Mouse (Mus musculus): ENCODE measurements around the gene 1700034J05Rik. TPM values are rescaled to one million over a fixed set of nuclear protein-coding genes. Genes with fewer than 3 reads are reported as not detected.

1700034J05Rik gene
- total and polyA plus RNA-seq, 3 experiments = not detected

- Histone ChIP-seq H3K4me3 (replicated peaks in 1 of 3; ENCODE audit: low read depth in 2 of 3, low read length in 2 of 3, poor library complexity in 1 of 3) (no peak overlapping the region), H3K9me3 (replicated peaks; ENCODE audit: low read length) (peaks cover 6% of the 10 kb centered on the region), H3K4me2 (ENCODE audit: insufficient read depth, low read depth, poor library complexity, severe bottlenecking) (no peak overlapping the region), H3K4me1 (ENCODE audit: control insufficient read depth in 1 of 2, insufficient read depth in 2 of 2) (peaks cover 11 to 23% of the 10 kb centered on the region in 2 experiments), H3K27ac (ENCODE audit: insufficient read depth, low read depth) (no peak overlapping the region), H3K36me3 (replicated peaks in 1 of 2; ENCODE audit: control insufficient read depth in 1 of 2, insufficient read depth in 1 of 2, low read length in 1 of 2) (peaks cover 0 to 5% of the 10 kb centered on the region in 2 experiments), H3K27me3 (replicated peaks) (no peaks in the 10 kb centered on the region), H3K9ac (ENCODE audit: insufficient read depth, low read depth) (no peak overlapping the region), H3K79me2 (replicated peaks; ENCODE audit: control insufficient read depth, extremely low read depth, insufficient read depth, poor library complexity, severe bottlenecking) (no peaks in the 10 kb centered on the region; the same call in 1 of the 2 replicates)
- no peak for TF ChIP-seq ELF1 (IDR thresholded peaks at IDR 0.05; ENCODE audit: low read depth, low read length)
- no peak for TF ChIP-seq JUN (IDR thresholded peaks at IDR 0.05; ENCODE audit: insufficient read depth, low read depth, low read length)
- no peak for TF ChIP-seq MAZ (IDR thresholded peaks at IDR 0.05; ENCODE audit: low read depth, low read length)
- TF ChIP-seq IRF4 (IDR thresholded peaks at IDR 0.05; ENCODE audit: low read depth, low read length) = no peak
- no peak for TF ChIP-seq CHD2 (IDR thresholded peaks at IDR 0.05; ENCODE audit: low read length)
- TF ChIP-seq TBP (conservative IDR thresholded peaks at IDR 0.05; ENCODE audit: low read depth, low read length) = no peak
- no peak for TF ChIP-seq KAT2A (IDR thresholded peaks at IDR 0.05; ENCODE audit: insufficient replicate concordance, low read length)
- no peak for TF ChIP-seq NRF1 (IDR thresholded peaks at IDR 0.05; ENCODE audit: low read depth, low read length)
- no peak for TF ChIP-seq ZC3H11A (IDR thresholded peaks at IDR 0.05; ENCODE audit: low read depth, low read length)
- TF ChIP-seq ETS1 (conservative IDR thresholded peaks at IDR 0.05; ENCODE audit: low read depth, low read length) = no peak
- TF ChIP-seq EP300 (IDR thresholded peaks at IDR 0.05; ENCODE audit: low read length) = no peak
- no peak for TF ChIP-seq TCF12 (IDR thresholded peaks at IDR 0.05; ENCODE audit: low read depth, low read length)
- TF ChIP-seq MXI1 (IDR thresholded peaks at IDR 0.05; ENCODE audit: low read depth, low read length) = no peak
- TF ChIP-seq MAX (IDR thresholded peaks at IDR 0.05; ENCODE audit: low read length) = no peak
- TF ChIP-seq JUND (conservative IDR thresholded peaks at IDR 0.05; ENCODE audit: low read depth, low read length) = no peak
- TF ChIP-seq SMC3 (IDR thresholded peaks at IDR 0.05; ENCODE audit: low read depth, low read length) = no peak
- TF ChIP-seq GABPA (IDR thresholded peaks at IDR 0.05; ENCODE audit: insufficient replicate concordance, low read depth, low read length) = no peak
- no peak for TF ChIP-seq ZMIZ1 (IDR thresholded peaks at IDR 0.05; ENCODE audit: low read depth, low read length)
- TF ChIP-seq POLR2A (IDR thresholded peaks at IDR 0.05; ENCODE audit: low read depth, low read length) = no peak
- in situ Hi-C loops (cut with MboI; ENCODE audit: low pct_ligation_motif_present, low pct_unique_long_range_greater_than_20kb, low sequenced_read_pairs) (no loop called here), dilution Hi-C loops (cut with MboI; ENCODE audit: extremely low pct_ligation_motif_present, extremely low pct_unique_long_range_greater_than_20kb, low sequenced_read_pairs) (no loop called here)
- no peak for DNase-seq (ENCODE audit: extremely low read depth)
These were observed 48.0 kb downstream of the 1700034J05Rik start for GRCm38 (mm10) chr6:146906000-146906786.

- no peak overlapping the region for H3K4me2 ChIP-seq (ENCODE audit: insufficient read depth, low read depth, poor library complexity, severe bottlenecking)
- no peak overlapping the region for H3K4me3 ChIP-seq (replicated peaks in 1 of 3; ENCODE audit: low read depth in 2 of 3, low read length in 2 of 3, poor library complexity in 1 of 3)
- no peaks in the 10 kb centered on the region for H3K79me2 ChIP-seq (replicated peaks; ENCODE audit: control insufficient read depth, extremely low read depth, insufficient read depth, poor library complexity, severe bottlenecking)
- H3K36me3 ChIP-seq (replicated peaks in 1 of 2; ENCODE audit: control insufficient read depth in 1 of 2, insufficient read depth in 1 of 2, low read length in 1 of 2) = peaks cover 0 to 9% of the 10 kb centered on the region in 2 experiments
- no peak overlapping the region for H3K27ac ChIP-seq (ENCODE audit: insufficient read depth, low read depth)
- H3K4me1 ChIP-seq (ENCODE audit: control insufficient read depth in 1 of 2, insufficient read depth in 2 of 2) = peaks cover 7 to 15% of the 10 kb centered on the region in 2 experiments
- TF ChIP-seq NRF1 (IDR thresholded peaks at IDR 0.05; ENCODE audit: low read depth, low read length) (no peak), CTCF (conservative IDR thresholded peaks at IDR 0.05 in 1 of 2, IDR thresholded peaks at IDR 0.05 in 1 of 2; ENCODE audit: low read depth in 2 of 2, low read length in 2 of 2) (no peak), GABPA (IDR thresholded peaks at IDR 0.05; ENCODE audit: insufficient replicate concordance, low read depth, low read length) (no peak), MXI1 (IDR thresholded peaks at IDR 0.05; ENCODE audit: low read depth, low read length) (no peak), ZC3H11A (IDR thresholded peaks at IDR 0.05; ENCODE audit: low read depth, low read length) (no peak), USF2 (conservative IDR thresholded peaks at IDR 0.05; ENCODE audit: low read depth, low read length) (no peak)
- H3K9ac ChIP-seq (ENCODE audit: insufficient read depth, low read depth) = no peak overlapping the region
- no peak for DNase-seq (ENCODE audit: extremely low read depth)
- in situ Hi-C loops (cut with MboI; ENCODE audit: low pct_ligation_motif_present, low pct_unique_long_range_greater_than_20kb, low sequenced_read_pairs) = no loop called here
- dilution Hi-C loops (cut with MboI; ENCODE audit: extremely low pct_ligation_motif_present, extremely low pct_unique_long_range_greater_than_20kb, low sequenced_read_pairs) = no loop called here
- H3K27me3 ChIP-seq (replicated peaks) = no peaks in the 10 kb centered on the region
- H3K9me3 ChIP-seq (replicated peaks; ENCODE audit: low read length) = peaks cover 8% of the 10 kb centered on the region
These were observed 49.5 kb downstream of the 1700034J05Rik start for GRCm38 (mm10) chr6:146904707-146905106.

Data from CH12.LX (cell line).